Mouse (Mus musculus) granulocyte monocyte progenitor cell, adult 5-6 weeks (primary cell): ENCODE measurements at regions not wholly inside any gene's neighbourhood (a gene's known extent, or its start where the extent isn't known, plus 50 kb on each side); places are given as distances from the start of the nearest gene placed in this dataset.

Experiments
- ATAC-seq: replicated peaks from 2 replicates; pipeline ENCODE4 v1.8.0; 2016; ENCODE audit warnings: mild to moderate bottlenecking, moderate TSS enrichment, inconsistent platforms; ENCODE audit not compliant: poor library complexity, severe bottlenecking

DNA sequence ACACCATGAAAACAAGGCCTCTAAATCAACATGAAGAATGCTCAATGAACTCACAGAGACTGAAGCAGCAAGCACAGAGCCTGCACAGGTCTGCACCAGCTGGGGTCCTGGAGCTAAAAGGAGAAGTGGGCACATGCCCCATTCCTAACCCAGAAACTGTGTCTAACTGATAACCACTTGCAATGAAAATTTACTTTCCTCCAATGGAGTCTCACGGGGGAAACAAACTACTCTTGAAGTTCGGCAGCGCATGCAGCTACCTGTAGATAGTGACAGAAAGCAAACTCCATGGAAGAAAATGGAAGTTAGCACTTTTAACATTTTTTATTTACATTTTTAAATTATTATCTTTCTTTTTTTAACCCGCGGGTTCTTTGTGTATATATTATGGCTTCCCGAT is 76.8 kb upstream of the Akap6 start:
- no peak; the same call in 1 of the 2 replicates for ATAC-seq

DNA sequence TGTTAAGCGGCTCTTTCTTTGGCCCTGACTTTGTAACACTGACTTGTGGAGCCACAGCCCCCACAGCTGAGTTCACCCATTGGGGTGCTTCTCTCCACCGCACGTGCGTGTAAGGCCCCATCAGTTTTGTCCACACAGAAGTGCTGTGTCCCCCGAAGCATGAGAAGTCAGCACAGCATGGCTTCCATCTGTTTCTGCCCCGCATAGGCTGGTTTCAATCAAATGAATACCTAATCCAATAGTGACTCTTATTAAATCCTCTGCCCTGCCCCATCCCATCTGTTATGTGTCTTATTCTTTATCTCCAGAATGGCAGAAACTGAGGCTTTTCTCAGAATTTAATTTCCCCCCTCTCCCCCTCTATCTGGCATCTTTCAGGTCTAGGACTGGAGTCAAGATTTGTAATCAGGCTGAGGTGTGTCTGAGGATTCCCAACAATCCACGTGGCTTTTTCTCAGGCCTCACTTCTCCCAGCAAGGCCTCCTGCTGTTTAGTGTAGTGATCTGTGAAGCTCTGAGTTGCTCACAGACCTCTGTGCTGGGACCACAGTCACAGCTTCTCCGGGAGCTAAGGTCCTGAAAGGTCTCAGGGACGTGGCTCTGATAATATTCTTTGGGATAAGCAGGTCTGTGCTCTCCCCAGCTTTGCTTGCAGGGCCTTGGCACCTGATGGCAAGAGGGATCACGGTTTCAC is 75.6 kb upstream of the Akap6 start:
- ATAC-seq, result no peak

DNA sequence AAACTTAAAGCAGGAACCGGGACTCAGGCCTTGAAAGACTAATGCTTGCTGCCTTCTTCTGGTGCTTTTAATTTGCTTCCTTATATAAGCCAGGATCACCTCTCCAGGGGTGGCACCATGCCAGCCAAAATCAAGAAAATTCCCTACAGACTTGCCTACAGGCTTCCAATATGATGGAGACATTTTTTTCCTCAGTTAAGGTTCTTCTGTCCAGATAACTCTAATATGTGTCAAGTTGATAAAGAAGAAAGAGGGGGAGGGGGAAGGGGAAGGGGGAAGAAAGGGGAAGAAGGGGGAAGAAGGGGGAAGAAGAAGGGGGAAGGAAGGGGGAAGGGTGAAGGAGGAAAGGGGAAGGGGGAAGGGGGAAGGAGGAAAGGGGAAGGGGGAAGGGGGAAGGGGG is 74.3 kb upstream of the Akap6 start:
- peak; percentile 46; the same call in 1 of the 2 replicates for ATAC-seq

DNA sequence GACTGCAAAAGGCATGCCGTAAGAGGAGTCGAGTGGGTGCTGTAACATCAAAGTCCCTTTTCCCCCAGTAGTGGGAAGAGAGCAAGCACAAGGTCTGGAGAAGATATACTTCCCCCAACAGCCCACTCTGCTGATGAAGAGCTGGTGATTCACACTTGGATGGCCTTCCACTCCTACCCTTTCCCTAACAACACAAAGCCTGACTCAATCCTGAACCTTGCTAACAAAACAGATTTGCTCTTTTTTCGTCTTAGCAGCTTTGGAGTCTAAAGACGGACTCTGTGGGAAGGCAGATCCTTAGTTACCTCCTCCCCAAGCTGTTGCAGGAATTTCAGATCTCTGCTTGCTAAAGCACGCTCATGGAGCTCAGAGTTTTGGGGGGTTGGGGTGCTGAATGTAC is 70.4 kb upstream of the Akap6 start:
- no peak for ATAC-seq

DNA sequence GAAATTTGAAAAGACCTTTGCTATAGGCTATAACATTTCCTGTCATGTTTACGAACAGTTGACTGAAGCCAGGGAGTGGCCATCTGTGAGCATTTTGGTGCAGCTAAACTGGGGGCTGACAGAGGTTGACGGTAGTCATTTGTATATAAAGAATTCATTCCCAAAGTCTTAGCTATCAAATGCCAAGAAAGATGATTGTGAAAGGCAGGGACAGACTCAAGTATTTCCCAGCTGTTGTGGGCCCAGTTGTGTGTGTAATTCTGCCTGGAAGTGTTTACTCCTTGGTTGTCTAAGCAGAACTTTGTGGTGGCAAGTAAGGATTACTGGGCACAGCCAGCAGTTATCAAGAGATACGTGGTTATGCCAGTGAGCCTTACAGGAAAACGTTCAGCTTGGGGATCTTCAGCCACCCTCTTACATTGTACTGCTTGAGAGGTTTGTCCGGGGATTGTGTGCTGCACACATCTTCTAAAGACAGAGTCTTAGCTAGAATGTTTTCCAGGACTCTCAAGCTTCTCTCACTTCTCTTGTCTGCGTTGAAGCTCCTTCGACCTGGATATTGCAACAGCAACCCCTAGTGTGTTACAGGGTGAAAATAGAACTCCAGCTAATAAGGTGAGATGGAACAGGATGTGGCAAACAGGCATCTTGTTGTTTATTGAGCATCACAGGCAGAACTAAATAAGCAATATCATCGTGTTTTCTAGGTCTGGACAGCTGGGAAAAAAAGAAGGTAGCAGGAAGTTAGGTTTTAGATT is 63.9 kb upstream of the Akap6 start:
- ATAC-seq, result no peak

DNA sequence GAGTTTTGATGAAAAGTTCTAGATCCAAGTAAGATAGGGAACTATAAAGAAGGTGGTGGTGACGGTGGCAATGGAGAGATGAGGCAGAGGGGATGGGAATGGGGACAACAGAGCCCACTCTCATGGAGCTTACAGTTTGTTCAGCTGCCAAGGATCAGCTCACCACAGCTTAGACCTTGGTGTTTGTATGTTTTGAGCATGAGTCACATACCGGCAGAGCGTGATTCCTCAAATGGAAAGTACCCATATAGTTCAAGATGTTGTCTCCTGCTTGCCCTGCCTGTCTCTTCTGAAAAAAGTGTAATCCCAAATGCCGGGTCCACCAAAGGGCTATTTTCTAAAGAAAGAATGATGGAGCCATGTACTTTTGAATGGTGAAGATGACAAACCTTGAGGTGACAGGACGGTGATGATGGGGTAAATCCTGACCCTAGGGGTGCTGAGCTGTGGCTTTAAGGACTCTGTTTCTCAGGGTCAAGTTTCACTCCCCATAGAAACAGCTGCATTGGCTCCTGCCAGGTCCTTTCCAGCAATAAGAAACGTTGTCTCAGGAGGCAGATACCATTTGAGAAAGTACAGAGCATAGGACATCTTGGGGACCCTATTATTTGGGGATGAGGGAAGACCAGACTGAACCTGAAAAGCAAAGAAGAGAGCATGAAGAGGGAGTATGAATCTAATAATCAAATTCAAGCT is 62.8 kb upstream of the Akap6 start:
- no peak for ATAC-seq

DNA sequence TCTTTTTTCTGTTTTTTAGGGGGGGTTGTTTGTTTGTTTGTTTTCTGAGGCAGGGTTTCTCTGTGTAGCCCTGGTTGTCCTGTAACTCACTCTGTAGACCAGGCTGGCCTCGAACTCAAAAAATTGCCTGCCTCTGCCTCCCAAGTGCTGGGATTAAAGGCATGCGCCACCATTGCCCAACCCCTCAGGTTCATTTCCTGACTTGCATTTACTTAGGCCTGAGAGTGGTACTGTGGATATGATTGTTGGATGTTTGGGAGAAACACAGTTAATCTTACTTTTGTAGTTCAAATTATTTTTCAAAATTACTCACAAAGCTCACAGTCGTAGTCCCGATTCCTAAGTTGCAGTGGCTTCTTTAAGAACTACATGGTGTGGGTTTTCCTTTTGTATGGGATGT is 62.3 kb upstream of the Akap6 start:
- ATAC-seq, result no peak

DNA sequence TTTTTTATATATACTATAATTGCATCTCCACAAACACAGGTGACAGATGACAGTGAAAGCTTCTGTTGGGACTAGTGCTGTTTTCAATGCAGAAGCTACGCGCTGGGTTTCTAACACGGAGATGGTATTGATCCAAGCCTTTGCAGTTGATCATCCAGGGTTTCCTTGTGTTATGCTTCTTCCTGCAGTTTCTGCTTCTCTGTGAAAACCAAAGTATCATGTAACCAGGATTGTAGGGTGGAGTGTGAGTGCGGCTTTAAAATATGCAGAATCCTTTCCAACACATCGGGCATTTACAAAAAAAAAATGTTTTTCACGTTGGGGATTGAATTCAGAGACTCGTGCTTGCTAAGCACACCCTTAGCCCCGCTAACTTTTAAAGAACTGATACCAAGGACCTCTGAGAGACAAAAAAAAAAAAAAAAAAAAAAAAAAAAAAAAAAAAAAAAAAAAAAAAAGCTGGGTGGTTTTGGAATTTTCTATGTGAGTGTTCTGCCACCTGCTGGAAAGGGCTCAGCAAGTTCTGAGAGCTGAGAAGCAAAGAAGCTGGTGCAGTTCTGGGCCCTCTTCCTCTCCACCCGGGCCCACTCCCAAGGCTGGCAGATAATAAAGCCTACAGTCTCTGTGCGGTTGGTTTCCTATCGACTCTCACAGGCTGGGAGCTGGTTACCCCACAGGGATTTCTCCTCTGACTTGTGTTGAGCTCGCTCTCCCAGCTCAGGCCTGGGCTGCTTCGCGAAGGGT is 61.5 kb upstream of the Akap6 start:
- peak; percentile 86 for ATAC-seq

DNA sequence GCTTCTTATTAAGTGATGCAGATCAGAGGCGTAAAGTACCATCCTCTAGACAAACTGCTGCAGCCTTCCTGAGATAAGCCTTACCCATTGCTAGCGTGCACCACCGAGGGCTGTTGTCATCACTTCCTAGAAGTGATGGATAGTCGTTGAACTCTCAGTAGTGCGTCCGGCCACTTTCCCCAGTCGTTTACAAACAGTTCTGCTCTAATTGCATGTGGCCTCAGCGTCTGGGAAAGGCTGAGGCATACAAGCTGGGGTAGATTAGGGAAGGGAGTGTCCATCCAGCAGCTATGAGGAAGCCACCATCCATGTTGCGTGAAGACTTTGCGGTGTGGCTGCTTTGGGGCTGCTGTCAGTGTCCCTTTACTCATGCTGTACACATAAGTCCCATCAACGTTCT is 60.7 kb upstream of the Akap6 start:
- ATAC-seq, result no peak

DNA sequence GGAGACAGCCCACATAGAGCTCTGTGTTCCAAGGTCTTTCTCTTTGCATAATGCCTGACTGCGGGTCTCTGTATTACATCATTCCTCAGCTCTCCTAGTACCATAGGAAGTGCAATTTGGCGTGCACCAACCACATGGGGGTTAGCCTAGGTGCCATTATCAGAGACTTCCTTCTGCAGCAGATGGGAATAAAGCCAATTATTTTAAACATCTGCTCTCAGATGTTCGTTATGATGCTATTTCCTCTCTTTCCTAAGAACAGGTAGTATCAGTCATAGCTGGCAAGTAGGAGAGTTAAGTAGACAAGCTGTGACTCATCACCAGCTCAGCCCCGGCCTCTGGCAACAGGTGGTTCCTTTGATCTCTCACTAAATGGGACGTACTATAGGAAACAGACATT is 55.1 kb upstream of the Akap6 start:
- ATAC-seq, result peak; percentile 99
